Mouse (Mus musculus) spleen, adult 2 months (tissue): ENCODE data around the gene Ssx2ip. TPM values are rescaled to one million over a fixed set of nuclear protein-coding genes. Genes with fewer than 3 reads are reported as not detected.
"Not testable (repeated sequence)": the region's sequence is repeated elsewhere in the genome, so short reads cannot be mapped to it uniquely, and the experiment has no call there.

ENCODE experiments used
- DNase-seq, 2 experiments: peaks; one replicate each; pipeline versions ENCODE4 v3.0.0 to v3.0.0-alpha.2; 2012 to 2021; ENCODE audit warnings: low spot score in 2 of 2, low read depth in 1 of 2
- H3K27ac ChIP-seq: fragments of 200-500 bp; 2 replicates; pipeline ENCODE4 v1.5.1; 2012; ENCODE audit warnings: low read length, inconsistent platforms; ENCODE audit not compliant: insufficient read depth
- H3K27me3 ChIP-seq: fragments of 200-500 bp; 2 replicates; pipeline ENCODE4 v1.6.1; 2012; ENCODE audit warnings: mild to moderate bottlenecking, moderate library complexity, low read length, inconsistent platforms; ENCODE audit not compliant: control insufficient read depth, insufficient read depth
- H3K36me3 ChIP-seq: fragments of 200-500 bp; 2 replicates; pipeline ENCODE4 v1.6.1; 2012; ENCODE audit warnings: mild to moderate bottlenecking, low read length, inconsistent platforms; ENCODE audit not compliant: control insufficient read depth, insufficient read depth
- H3K4me1 ChIP-seq: fragments of 200-500 bp; 2 replicates; pipeline ENCODE4 v1.6.1; 2011; ENCODE audit warnings: inconsistent platforms; ENCODE audit not compliant: control insufficient read depth, insufficient read depth, insufficient read length
- H3K4me3 ChIP-seq: fragments of 200-500 bp; 2 replicates; pipeline ENCODE4 v1.5.1; 2011; ENCODE audit warnings: mild to moderate bottlenecking, inconsistent platforms; ENCODE audit not compliant: insufficient read depth, insufficient read length; ENCODE audit errors: extremely low read depth
- CTCF ChIP-seq: fragments of 200-500 bp; IDR thresholded peaks from 2 replicates; pipeline ENCODE4 v1.5.1; 2011; ENCODE audit warnings: mild to moderate bottlenecking, inconsistent platforms; ENCODE audit not compliant: insufficient read depth, insufficient read length, insufficient replicate concordance; ENCODE audit errors: extremely low read depth
- POLR2A ChIP-seq: fragments of 200-500 bp; IDR thresholded peaks from 2 replicates; pipeline ENCODE4 v1.6.1; 2011; ENCODE audit warnings: low read depth, low read length, inconsistent platforms
- WGBS: fragments of 180-500 bp; shearing (Covaris S2); methylation state at CpG from one replicate; pipeline ENCODE4 v1.1.7; 2018; 5-methylcytosine and 5-hydroxymethylcytosine counted together
- polyA plus RNA-seq: library from polyadenylated mRNA; depleted of rRNA; stranded (reverse); fragments of >200 nt; gene quantifications from 2 replicates; pipeline ENCODE4 v1.2.3, GENCODE M21; 2012

The Ssx2ip gene
- polyA plus RNA-seq, 1 experiment = 1.6 TPM

- H3K4me1 ChIP-seq = no peaks in the 10 kb centered on the region
- H3K27me3 ChIP-seq = no peaks in the 10 kb centered on the region
- H3K4me3 ChIP-seq = no peak overlapping the region
- no peak overlapping the region for H3K27ac ChIP-seq
- TF ChIP-seq CTCF (no peak), POLR2A (no peak)
- DNase-seq = no peak
- no peaks in the 10 kb centered on the region for H3K36me3 ChIP-seq
- 91% methylated on average over 7 of the region's 7 CpGs for WGBS
Measured at GRCm38 (mm10) chr3:146423710-146424109, 19.3 kb downstream of the Ssx2ip start.

- H3K4me3 ChIP-seq = no peak overlapping the region
- DNase-seq = no peak
- H3K36me3 ChIP-seq = no peaks in the 10 kb centered on the region
- 91% methylated on average over 7 of the region's 7 CpGs for WGBS
- H3K27ac ChIP-seq = no peak overlapping the region
- TF ChIP-seq CTCF (no peak), POLR2A (no peak)
- H3K27me3 ChIP-seq = no peaks in the 10 kb centered on the region
- no peaks in the 10 kb centered on the region for H3K4me1 ChIP-seq
Measured at GRCm38 (mm10) chr3:146424306-146424900, 20.0 kb downstream of the Ssx2ip start.

GRCm38 (mm10) chr3:146425902-146426301, 21.5 kb downstream of the Ssx2ip start:
- Histone ChIP-seq H3K27me3 (no peaks in the 10 kb centered on the region), H3K4me3 (no peak overlapping the region), H3K4me1 (no peaks in the 10 kb centered on the region), H3K27ac (no peak overlapping the region), H3K36me3 (peaks cover 2% of the 10 kb centered on the region; the same call in 1 of the 2 replicates)
- WGBS = 93% methylated on average over 7 of the region's 7 CpGs
- no peak for TF ChIP-seq CTCF
- TF ChIP-seq POLR2A = no peak
- DNase-seq = no peak

- no peak for DNase-seq
- Histone ChIP-seq H3K36me3 (peaks cover 2% of the 10 kb centered on the region; the same call in 1 of the 2 replicates), H3K27me3 (no peaks in the 10 kb centered on the region), H3K4me3 (no peak overlapping the region), H3K27ac (no peak overlapping the region), H3K4me1 (no peaks in the 10 kb centered on the region)
- WGBS = 97% methylated on average over 8 of the region's 8 CpGs
- TF ChIP-seq CTCF (no peak), POLR2A (no peak)
Measured at GRCm38 (mm10) chr3:146426489-146426888, 22.0 kb downstream of the Ssx2ip start.

- 93% methylated on average over 11 of the region's 11 CpGs for WGBS
- not testable (repeated sequence) for H3K4me1 ChIP-seq, H3K36me3 ChIP-seq, H3K4me3 ChIP-seq, H3K27me3 ChIP-seq, H3K27ac ChIP-seq, DNase-seq
Measured at GRCm38 (mm10) chr3:146433063-146433462, 28.6 kb downstream of the Ssx2ip start.

- DNase-seq = no peak
- 90% methylated on average over 14 of the region's 14 CpGs for WGBS
- Histone ChIP-seq H3K27ac (no peak overlapping the region), H3K4me3 (no peak overlapping the region), H3K36me3 (peaks cover 2% of the 10 kb centered on the region; the same call in 1 of the 2 replicates), H3K4me1 (no peaks in the 10 kb centered on the region), H3K27me3 (no peaks in the 10 kb centered on the region)
- TF ChIP-seq CTCF = no peak
- TF ChIP-seq POLR2A = no peak
Measured at GRCm38 (mm10) chr3:146433681-146434350, 29.4 kb downstream of the Ssx2ip start.

GRCm38 (mm10) chr3:146434686-146435085, 30.2 kb downstream of the Ssx2ip start:
- Histone ChIP-seq H3K4me3 (no peak overlapping the region), H3K36me3 (peaks cover 2% of the 10 kb centered on the region; the same call in 1 of the 2 replicates), H3K27me3 (no peaks in the 10 kb centered on the region), H3K27ac (no peak overlapping the region), H3K4me1 (no peaks in the 10 kb centered on the region)
- 96% methylated on average over 8 of the region's 8 CpGs for WGBS
- no peak for DNase-seq
- no peak for TF ChIP-seq POLR2A
- no peak for TF ChIP-seq CTCF
